Mouse (Mus musculus): ENCODE results near the gene Sox11.

The Sox11 gene

DNA sequence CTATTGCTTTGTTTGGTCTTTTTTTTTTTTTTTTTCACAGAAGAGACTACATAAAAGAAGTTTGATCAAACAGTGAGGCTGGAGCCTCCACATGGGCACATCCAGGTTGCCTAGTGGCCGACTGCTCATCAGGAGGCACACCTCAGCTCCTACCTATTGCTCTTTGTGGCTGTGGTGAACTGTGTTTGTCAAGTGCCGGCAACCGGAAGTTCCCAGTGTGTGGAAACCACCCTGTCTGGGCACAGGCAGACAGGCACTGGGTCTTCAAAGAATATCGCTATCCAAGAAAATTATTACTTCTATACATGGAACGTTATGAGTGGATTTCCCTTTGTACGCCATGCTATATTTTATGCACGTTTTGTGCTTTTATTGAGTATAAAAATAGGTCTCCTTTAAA lies 6.0 kb downstream of the Sox11 start:
- no peak for DNase-seq

DNA sequence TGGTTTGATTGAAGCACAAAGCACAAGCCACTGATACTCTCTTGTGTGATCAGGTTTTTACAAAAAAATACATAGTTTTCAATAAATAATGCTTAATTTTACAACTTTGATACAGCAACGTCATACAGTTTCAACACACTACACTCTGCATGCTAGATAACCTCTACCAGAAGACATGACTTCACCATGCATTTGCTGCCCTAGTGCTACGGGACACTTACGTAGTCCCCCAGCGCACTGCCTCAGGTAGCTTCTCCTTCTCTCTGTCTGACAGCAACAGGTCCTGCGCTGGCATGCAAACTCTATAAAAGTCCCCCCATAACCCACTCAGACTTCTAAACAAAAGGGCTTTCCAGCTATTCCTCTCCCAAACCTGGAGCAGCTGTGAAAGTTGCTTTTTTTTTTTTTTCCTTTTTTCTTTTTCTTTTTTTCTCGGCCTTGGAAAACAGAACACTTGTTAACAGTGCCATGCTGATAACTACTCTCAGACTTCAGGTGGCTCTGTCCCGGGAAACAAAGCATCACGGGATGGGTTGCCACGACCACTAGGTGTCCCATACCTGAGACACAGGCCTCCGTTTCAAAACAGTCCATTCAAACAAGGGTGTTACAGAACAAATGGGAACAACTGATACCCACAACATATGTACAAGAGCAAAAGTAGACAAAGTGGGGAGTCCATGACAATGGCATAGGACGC lies 6.9 kb downstream of the Sox11 start:
- DNase-seq, result peak in 1 of 2 experiments; percentile 17

DNA sequence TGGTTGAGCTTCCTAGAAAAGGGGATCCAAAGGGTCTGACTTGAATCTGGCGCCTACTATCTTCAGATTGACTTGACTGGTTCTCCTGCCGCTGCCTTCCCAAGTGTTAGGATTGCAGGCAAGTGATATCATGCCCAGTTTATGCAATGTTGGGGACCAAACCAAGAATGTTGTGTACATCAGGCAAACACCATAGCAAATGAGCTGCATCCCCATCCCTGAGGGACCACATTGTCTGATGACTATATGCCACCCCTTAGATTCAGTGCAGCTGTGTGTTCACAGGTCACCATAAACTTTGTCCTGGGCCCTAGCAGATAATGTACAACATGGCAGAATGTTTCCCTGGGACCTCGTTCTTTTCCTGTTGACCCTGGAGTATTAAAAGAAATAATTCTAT lies 8.8 kb downstream of the Sox11 start:
- DNase-seq, result no peak

DNA sequence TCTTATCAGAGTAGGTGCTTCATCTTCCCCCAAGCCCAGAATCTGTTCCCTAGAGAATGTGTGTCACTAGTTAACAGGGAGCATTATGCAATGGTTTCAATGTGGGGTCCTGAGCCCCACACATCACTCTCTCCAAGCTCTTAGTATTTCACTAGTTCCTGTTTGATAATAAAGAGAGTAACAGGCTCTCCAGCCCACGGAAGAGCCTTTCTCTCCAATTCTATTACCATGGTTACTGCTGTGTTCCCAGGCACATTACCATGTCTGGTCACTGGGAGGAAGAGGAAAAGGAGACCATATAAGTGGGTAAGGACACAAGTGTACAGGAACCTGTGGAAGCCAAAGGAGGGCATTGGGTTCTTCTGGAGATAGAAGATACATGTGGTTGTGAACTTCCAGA lies 19.0 kb downstream of the Sox11 start:
- DNase-seq, result no peak

DNA sequence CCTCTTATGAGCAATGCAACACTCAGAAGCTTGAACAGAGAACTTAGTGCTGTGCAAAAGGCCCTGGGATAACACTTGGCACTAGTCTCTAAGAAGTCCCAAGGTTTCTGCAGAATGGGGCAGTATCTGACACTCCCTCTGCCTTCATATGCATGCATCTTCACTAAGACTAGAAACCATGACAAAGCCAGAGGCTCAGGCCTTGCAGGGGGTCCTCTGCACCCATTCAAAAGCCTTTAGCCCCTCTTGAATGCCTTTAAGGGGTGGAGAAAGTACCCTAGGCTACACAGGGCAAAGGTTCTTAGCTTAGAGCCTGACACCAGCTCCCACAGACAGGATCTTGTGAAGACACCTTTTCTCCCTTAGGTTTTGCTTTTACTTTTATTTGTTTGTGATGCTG lies 21.7 kb downstream of the Sox11 start:
- no peak for DNase-seq

DNA sequence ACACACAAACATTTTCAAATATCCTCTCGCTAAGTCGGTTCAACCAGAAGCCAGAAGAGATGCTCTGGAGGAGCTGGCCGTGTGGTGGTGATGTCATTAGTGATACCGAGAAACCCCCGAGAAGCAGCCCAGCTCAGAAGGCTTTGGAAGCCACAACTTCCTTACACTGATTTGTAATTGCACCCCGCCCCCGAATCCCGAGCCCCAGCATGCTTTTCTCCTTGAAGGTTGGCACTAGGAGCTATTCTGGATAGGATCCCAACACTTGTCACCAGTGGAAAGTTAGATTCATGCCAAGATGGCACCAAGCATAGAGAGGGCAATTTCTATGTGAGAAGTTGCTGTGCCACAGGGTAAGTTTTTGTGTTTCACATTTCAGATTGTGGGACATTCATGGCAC lies 29.4 kb downstream of the Sox11 start:
- DNase-seq, result peak in 1 of 2 experiments; percentile 6

DNA sequence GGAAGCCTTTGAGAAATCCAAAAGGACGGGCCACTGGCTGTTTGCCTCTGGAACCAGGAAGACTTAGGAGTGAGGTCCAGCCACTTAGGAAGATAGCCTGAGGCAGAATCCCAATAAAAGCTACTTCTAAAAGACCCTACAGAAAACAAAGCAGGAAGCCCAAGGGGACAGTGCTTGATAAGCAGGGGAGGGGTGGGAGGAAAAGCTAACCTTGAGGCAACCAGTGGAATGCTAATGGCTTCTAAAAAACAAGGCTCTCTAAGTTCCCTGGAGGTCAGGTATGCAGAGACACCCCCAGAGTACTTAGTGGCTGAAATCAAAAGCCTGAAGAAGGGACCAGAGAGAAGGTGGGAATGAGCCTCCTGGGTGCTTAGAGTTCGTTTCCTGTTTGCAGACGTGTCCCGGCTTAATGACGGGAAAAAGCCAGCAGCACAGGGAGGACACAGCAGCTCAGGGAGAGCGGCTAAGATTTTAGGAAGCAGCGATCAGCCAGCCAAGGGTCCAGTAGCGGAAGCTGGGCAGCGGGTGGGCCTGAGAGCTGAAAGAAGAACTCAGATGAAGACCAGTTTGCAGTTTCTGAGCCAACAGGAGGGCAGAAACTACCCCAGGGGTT lies 30.4 kb downstream of the Sox11 start:
- DNase-seq, result no peak

DNA sequence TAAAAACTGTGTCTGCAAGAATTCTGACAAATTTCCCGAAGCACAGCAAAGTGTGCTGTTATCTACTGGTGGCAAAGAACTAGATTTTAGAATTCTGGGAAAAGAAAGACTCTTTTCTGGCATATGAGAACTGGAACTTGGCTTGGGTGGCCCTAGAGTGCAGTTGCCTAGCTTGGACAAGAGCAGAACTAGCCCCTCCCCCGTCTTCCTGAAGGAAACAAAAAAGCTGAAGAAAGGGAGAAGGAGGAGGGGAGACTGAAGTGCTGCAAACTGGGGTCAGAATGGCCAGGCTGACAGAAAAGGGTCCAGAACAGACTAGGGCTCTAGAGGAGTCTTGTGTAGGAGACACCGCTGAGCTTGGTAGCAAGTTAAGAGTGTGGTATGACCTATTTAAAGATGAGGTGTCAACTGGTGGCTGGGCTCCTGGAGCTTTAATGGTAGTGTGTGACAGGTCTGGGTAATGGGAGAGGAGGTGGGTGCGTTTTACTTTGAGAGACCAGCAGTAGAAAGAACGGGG lies 31.0 kb downstream of the Sox11 start:
- no peak for DNase-seq

DNA sequence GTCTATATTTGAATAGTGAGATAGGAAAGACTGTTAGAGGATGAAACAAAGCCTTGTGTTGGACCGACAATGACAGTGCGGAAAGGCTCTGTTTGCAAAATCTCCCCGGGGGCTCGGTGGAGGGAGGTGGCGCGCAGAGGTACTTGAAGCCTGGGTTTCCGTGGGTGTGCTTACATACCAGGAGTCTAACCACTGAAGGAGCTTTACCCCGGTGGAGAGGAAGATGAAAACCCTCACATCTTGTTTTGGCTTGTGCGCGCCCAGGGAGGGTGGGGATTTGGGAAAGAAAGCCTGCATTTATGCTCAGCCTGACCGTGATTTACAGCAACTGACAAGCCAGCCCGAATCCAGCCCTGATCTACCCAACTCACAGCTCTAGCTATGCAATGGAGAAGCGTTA lies 31.7 kb downstream of the Sox11 start:
- DNase-seq, result no peak

DNA sequence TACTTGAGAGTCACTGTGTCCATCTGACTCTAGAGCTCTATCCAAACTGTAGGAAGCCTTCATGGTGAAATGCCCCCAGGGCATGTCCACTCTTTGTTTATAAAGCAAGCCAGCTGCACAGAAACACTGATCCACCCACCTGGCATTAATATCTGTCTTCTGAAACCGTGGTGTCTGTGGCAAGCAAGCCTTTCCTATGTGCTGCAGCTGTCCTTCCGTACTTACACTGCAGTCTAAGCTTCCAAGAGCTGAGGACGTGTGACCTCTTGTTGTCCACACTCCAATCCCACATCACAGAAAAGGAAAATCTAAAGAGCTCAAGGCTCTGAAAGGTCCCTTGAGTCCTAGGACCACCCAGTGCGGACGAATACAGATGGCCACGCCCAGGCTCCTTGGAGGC lies 32.4 kb downstream of the Sox11 start:
- DNase-seq, result no peak

DNA sequence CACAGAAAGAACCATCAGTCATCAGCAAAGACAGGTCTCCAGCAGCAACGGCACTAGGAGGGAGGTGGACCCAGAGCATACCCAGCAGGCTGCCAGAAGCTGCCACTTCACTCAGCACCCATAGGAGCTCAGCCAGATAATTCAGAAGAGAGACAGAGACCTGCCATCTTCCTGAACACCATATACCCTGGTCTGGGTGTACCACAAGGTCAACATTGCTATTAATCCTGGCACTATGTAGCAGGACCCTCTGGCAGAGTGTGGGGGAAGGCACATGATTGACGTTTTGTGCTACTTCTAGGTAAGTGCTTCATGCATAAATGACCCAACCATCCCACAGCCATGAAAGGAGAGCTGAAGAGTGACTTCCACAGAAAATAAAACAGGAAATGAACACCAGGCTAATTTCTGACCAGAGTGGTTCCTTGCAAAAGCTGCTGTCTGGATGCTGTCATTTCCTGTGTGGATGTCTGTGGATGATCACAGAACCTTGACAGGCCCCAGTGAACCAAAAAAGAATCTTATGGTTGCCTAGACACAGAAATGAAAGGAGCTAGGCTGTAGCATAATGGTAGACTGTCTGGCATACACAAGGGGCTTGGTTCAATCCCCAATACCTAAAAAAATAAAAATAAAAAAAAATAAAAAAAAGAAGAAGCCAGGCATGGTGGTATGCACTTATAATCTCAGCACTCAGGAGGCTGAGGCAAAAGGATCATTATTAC lies 37.5 kb downstream of the Sox11 start:
- no peak for DNase-seq

DNA sequence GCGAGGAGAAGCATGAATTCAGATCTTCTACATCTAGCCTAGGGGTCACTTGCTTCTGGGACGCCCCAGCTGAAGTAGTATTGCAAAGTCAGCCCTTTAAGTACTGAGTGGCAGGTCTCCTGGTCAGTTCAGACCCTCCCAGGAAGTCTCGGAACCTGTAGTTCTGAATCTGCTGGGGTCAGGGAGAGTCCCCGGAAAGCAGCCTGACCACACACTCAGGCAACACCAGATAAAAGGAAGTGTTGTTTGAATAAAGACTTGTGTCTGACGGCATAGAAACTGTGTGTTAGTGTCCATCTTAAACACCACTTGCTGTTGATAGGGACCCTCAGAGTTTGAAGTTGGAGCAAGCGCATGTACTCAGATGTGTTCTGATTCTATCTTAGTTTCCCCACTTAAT lies 39.2 kb downstream of the Sox11 start:
- DNase-seq, result no peak

DNA sequence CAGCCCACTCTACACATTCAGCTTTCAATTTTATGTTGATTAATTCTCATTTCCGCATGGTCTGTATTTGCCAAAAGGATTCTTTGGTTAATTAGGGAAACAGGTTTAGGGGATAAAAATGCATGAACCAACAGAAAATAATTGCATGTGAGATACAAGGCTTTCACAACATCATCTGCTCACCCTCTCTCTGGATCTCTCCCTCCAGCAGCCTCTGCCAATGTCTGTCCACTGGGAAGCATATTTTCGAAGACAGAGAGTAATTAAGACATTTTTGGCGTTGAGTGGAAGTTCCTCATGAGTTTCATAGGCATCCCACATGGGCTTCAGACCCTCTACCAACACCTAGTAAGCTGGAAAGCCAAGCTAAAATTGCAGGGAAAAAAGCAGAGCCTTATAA lies 43.7 kb downstream of the Sox11 start:
- no peak for DNase-seq

DNA sequence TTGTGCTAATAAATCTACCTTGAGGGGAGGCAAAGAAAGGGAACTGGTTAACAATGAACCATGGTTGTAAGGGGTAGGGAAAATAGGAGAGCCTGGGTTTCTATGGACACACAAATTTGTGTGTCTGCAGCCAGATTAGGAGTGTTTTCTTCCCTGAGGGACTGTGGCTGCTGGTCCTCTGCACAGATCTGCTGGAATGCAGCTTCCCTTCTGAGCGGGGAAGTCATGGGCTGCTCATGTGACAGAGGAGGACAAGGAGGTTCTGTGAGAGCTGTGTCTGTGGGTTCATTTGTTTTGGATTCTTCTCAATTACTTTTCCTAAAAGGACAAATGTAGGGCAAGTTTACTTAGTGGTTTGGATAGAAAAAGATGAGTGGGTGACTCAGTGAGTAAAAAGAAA lies 48.2 kb downstream of the Sox11 start:
- no peak for DNase-seq

DNA sequence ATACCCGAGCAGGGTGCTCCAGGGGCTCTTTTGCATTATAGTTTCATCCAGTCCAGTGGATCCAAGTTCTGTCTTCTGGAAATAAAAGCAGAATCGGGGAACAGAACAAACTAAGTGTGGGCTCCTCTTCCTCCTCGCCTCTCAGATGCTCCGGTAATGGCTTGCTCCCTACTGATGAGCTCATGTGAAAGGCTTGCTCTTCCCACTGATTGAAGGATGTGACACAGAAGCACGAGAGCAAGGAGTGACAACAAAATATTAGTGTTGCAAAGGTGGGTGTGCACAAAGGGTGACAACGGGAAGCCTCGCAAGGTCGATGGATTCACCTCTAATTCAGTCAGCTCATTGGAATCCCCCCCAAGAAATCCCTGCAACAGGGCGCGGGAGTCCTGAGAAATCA lies 48.6 kb downstream of the Sox11 start:
- DNase-seq, result no peak

DNA sequence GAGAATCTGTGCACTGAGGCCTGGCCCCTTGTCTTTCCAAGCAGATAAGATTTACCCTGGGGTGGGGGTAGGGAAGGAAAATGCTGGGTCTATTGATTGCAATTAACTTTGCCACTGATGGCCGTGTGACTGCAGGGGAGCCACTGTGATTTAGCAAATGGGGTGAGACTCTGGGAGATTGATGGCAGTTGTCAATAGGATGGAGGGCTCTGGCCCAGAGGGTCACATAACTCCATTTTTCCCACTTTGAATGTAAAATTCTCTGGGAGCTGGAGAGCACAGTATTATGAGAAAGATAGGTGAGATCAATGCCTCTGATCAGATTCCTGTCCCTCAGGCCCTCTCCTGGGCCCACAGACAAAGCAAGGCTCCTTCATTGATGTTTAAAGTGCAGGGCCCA lies 49.2 kb downstream of the Sox11 start:
- DNase-seq, result no peak
